Mouse (Mus musculus): Measurements from ENCODE around the gene Arpp21.

Arpp21 gene

GRCm38 (mm10) chr9:112235696-112236397, at the start of gene Arpp21:
Gene Arpp21, minus strand, starts transcription at chr9:112235938.
- peak; percentile 38 for DNase-seq

GRCm38 (mm10) chr9:112272426-112272969, 36.8 kb upstream of the Arpp21 start:
- DNase-seq: no peak

GRCm38 (mm10) chr9:112264982-112265641, 29.4 kb upstream of the Arpp21 start:
- no peak for DNase-seq

DNA sequence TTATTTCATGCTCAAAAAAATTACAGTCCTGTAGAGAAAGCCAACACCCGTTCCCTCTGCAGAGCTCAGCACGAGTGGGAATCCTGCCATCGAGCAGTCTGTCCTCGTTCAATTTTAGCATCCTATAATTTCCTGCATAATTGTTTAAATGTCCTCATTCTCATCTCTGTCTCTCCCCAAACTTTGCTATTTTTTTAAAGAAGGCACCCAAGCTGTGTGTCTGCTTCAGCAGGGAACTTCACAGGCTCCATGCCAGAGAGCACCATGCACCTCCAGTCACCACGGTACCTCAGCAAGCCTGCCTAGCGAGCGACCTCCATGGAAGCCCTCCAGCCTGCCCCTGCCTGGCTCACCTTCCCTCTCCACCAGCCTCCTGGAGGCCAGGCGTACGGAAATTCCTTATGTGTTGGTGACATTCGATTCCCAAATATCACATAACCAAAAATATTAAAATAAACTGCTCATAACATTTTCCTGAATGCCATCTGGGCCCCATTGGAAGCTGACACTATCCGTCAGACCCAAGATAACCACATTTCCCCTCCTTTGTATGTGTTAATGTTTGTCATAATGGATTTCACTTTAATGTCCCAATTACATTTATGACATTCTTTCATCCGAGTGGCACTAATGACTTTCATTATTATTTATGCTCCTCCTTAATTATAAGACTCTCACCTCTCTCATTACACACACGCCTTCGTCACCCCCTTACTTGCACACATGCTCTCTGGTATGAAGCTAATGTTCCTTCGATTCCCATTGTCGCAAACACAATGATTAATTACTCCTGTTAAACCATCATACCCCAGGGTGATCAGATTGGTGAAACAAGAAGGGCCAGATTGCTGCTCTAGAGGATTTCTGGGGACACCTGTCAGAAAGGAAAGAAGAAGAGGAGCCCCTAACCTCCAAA, 26.5 kb upstream of the Arpp21 start:
- DNase-seq: no peak

- DNase-seq: no peak
These were observed 25.8 kb upstream of the Arpp21 start for GRCm38 (mm10) chr9:112261556-112261955.

DNA sequence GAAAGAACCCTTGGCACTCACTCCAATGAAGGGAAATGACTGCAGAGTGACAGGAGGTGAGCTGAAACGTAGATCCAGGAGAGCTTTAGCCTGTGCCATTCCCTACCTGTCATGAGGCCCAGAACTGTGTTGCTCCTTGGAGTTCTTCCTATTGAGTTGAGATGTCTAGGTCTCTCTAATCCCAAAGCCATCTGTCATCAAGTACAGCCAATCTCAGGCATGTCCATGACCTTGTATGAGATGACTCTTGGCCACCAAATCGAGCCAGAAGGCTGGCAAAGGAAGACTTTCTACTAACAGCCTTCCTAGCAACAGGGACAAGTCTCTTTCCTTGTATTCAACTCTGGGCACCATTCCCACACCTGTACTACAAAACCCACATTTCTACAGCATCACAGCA, 25.0 kb upstream of the Arpp21 start:
- no peak for DNase-seq

DNA sequence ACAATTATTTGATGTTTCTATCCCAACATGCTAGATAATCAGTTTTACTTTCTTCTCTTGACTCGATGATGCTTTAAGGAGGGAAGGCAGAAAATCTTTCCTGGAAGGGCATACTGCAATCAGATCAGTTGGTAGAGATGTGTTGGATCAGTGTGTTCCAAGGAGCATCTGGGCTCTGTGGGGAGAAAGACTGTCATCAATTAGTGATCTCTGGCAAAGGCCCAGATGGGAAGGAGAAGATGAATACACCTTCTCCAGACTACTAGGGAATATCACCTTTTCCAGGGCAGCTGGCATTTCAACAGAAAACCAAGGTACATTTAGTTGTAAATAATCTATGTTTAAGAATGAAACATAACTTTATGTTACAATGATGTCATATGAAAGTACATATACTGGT, 22.8 kb upstream of the Arpp21 start:
- DNase-seq: no peak

DNA sequence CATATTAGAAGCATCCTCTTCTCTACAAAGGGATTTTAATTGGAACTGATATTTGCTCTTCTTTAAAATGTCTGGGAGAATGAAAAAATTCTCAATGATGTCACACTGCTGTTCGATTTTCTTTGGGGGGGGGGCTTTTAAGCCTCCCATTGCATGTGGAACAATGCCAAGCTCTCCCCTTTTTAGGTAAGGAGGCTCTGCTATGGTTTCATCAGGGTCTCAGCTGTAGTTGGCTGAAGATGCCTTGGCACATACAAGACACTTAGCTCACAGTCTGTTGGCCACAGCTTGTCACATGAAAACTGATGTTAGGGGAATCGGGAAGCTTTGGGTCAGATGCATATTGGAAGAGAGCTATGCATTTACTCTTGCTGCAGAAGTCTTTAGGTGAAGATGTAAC, 20.2 kb upstream of the Arpp21 start:
- DNase-seq: no peak

- no peak for DNase-seq
These were observed 18.0 kb upstream of the Arpp21 start for GRCm38 (mm10) chr9:112253730-112254129.

- DNase-seq: no peak
These were observed 16.1 kb upstream of the Arpp21 start for GRCm38 (mm10) chr9:112251857-112252256.

GRCm38 (mm10) chr9:112251339-112251738, 15.6 kb upstream of the Arpp21 start:
- no peak for DNase-seq

DNA sequence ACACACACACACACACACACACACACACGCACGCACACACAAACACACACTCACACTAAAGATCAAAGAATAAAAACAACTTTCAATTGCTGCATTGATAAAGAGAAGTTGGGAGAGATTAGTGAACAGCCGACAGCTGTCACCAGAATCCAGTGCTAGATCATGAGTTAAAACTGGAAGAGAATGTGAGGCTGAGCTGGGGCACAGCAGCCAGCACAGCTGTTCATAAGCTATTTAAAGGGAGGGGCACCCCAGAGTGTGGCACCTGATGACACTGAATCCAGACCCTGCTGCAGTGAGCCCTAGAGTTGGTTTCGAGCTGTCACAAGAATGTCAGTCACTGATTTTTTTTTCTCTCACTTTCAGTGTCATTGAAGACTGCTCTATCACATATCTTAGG, 14.0 kb upstream of the Arpp21 start:
- DNase-seq: no peak

GRCm38 (mm10) chr9:112247183-112247582, 11.4 kb upstream of the Arpp21 start:
- no peak for DNase-seq

GRCm38 (mm10) chr9:112238168-112238567, 2.4 kb upstream of the Arpp21 start:
- no peak for DNase-seq

DNA sequence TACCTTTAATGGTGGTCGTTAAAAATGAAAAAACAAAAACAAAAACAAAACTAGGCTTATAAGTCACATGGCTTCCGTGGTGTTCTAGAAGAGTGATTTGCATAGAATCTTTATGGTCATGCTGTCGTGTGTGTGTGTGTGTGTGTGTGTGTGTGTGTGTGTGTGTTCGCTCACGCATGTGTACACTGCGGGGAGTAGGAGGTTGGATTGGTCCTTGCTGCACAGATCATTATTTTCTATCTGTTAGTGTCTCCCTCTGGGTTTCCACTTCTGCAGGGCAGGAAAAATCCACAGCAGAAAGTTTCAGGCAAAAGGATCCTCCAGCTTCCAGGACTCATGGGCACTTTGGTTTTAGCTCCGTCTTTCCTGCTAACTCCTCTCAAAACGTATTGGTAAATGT, 813 bp upstream of the Arpp21 start:
- no peak for DNase-seq

GRCm38 (mm10) chr9:112235041-112235695, 570 bp downstream of the Arpp21 start:
- peak; percentile 64 for DNase-seq

- DNase-seq: peak; percentile 35
These were observed 1.2 kb downstream of the Arpp21 start for GRCm38 (mm10) chr9:112234505-112235024.

DNA sequence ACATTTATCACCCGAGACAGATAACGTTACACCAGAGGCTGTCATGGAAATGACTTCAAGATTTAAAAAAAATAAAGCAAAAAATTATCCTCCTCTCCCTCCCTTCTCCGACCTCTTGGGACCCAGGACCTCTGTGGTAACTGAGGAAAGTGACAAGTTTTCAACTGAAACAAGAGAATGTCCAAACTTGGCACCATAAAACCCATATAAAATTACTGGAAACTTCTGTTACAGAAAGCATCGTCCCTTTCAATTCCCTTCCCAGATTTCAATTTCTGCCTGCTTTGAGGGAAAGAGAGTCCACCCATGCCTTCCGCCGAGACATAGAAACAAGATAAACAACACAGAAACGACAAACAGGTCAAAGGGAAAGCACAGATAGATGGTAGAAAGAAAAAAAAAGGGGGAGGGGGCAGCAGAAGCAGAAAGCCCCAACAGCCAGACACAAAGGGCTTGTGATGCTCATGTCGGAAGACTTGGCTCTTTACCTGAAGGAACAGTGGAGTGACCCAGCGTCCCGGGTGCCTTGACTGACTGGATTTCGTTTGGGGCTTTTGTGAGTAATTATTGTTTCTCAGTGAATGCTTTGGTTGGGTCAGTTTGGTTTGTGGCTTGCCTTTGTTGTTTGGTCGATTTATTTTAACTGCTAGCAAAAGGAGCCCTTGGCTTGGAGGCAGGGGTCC, 1.8 kb downstream of the Arpp21 start:
- DNase-seq: no peak

DNA sequence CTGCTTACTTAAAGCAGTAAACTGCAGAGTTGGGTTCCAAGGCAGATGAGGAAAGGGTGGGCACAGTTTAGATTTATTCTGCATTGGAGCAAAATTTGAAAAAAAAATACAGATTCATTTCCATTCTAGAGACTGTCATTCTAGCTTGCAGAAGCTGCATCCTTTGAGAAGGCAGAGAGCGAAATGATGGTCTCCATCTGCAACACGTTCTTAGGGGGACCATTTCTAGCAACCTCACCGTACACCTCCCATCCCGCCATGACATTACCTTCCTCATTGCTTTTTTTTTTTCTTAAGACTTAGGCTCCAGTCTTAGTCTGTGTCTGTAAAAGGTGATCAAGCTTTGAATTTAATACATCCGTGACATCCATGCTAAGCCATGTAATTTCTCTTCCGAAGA, 2.4 kb downstream of the Arpp21 start:
- DNase-seq: no peak

GRCm38 (mm10) chr9:112231935-112232575, 3.7 kb downstream of the Arpp21 start:
- no peak for DNase-seq

DNA sequence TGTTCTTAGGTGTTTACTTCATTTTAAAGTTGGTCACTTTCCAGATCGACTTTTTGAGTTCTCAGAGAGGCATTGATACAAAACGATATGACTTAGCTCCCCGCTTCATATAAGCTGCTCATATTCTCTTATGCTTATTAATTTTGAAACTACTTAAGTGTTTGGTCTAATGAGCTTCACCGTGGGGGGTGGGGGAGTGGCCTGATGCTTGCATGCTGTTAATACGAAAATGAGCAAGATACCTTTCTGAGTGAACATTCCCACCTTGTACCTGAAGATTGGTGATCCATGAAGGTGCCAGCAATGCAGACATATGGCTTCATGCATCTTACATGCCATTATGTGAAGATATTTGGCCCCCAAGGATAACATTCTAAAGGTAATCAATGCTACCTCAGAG, 4.4 kb downstream of the Arpp21 start:
- DNase-seq: no peak

Measured in embryo, embryonic 11 days (tissue).